Mouse (Mus musculus) CH12F3 (cell line): ENCODE measurements around the gene Nlrp6.
"Not testable (repeated sequence)": the region's sequence is repeated elsewhere in the genome, so short reads cannot be mapped to it uniquely, and the experiment has no call there.

Experiments
- in situ Hi-C: fragments of 300-500 bp; cut with MboI; formaldehyde crosslinking; loops from 2 replicates; pipeline ENCODE4 v1.14.3; 2020; ENCODE audit warnings: low sequenced_read_pairs

Nlrp6 gene

GRCm38 (mm10) chr7:140920418-140921029 lies at the start of gene Nlrp6:
Gene Nlrp6, plus strand, starts transcription at chr7:140920902.
- in situ Hi-C loops, result no loop called here

DNA sequence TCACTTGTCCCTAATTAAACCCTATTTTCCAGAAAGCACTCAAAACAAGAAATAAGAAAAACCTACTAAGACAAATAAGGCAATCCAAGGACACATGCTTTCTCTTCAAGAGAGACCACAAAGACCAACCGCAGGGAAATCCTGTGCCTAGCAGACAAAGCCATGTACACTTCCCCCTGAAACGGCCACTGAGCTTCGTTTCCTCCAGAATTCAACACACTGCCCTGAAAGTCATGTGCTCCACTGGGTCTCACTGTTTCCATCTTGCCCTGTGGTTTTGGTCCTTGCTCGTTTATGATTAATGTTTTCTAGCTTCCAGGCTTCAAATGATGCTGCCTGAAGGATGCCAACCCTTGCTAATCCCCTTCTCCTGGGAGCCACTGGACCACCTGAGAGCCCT lies 46.5 kb upstream of the Nlrp6 start:
- in situ Hi-C loops, result no loop called here

DNA sequence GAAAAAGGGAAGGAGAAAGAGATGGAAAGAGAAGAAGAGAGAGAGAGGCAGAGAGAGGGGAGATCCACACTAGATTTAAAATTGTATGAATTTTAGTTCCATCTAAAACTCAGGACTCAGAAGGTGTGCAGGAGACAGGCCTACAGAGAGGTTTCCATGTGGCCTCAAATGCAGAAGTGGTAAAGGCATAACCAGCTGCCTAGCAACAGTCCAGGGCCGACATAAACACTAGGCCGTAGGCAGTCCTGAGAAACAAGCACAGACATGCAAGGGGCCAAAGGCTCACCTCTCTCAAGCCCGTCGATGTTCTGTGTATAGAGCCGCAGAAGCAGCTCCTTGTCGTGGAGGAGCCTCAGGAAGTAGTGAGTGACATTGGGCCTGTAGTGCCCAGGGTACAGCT lies 43.3 kb upstream of the Nlrp6 start:
- in situ Hi-C loops, result no loop called here

- in situ Hi-C loops, result no loop called here
These were observed 41.3 kb upstream of the Nlrp6 start for GRCm38 (mm10) chr7:140879355-140879754.

DNA sequence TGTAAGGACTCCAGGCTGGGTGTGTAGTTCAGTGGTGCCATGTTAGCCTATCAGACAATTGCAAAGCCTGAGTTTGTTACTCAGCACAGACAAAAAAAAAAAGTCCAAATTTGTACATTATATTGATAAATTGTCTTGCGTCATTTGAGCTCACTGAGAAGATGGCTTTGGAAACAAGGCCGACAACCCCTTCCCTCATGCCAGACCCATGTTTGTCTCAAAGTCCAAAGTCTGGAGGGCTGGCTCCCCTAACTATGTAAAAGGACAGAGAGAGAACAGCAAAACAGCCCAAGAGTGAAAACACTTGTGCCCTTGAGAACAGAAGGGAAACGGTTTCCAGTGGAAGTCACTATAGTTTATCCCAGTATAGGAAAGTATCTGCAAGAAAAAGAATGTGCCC lies 40.3 kb upstream of the Nlrp6 start:
- in situ Hi-C loops, result no loop called here

- in situ Hi-C loops, result no loop called here
These were observed 39.7 kb upstream of the Nlrp6 start for GRCm38 (mm10) chr7:140880865-140881515.

DNA sequence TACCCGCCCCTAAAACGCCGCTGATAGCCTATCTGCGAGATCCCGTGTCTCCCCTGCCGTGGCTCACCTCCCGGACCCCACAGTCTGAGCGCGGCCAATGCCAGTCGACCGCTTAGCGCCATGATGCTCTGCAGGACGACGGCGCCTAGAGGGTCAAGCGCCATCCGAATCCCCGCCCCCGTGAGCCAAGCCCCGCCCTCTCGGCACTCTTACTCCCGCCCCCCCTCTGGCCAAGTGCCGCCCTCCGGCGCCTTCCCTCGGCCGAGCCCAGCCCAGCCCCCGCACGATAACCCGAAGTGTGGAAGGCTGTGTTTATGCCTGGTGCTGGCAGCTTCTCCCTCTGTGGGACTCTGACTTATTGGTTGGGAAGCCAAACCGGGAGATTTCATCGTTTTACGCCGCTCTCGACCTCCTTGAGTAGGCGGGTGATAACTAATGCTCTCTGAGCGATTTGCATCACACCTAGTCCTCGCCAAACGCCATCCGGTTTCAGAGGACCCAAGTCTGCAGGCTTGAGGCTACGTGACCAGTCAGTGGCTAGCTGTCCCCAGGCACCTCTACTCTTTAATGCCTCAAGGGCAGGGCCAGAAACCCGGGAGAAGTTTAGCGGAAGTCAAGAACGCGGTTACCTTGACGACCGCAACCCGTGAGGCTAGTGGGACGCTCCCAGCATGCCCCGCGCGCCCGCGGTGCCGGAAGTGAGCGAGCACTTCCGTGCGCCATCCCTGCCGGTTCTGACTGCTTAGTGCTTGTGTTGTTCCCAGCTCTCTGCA lies 38.8 kb upstream of the Nlrp6 start, which contains the start of the genes Psmd13 and Sirt3:
Psmd13 (plus strand) TSS at position 273 of the 773 bp plus-strand sequence.
Sirt3 (minus strand) TSS at position 614 of the 773 bp plus-strand sequence.
- in situ Hi-C loops, result no loop called here

GRCm38 (mm10) chr7:140882469-140882803 lies 38.3 kb upstream of the Nlrp6 start:
- in situ Hi-C loops, result no loop called here

DNA sequence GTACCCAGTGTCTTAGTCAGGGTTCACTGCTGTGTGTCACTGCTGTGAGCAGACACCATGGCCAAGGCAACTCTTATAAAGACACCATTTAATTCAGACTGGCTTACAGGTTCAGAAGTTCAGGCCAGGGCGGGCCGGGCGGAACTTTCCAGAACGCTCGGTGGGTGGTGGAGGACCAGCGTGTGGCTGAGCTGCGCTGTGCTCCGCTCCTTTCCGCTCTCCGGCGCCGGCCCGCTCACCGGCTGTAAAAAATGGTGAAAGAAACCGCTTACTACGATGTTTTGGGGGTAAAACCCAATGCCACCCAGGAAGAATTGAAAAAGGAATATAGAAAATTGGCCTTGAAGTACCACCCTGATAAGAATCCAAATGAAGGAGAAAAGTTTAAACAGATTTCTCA lies 30.1 kb upstream of the Nlrp6 start:
- in situ Hi-C loops, result not testable (repeated sequence)

GRCm38 (mm10) chr7:140894031-140894430 lies 26.7 kb upstream of the Nlrp6 start:
- in situ Hi-C loops, result no loop called here

GRCm38 (mm10) chr7:140894611-140895010 lies 26.1 kb upstream of the Nlrp6 start:
- in situ Hi-C loops, result no loop called here

- in situ Hi-C loops, result no loop called here
These were observed 22.8 kb upstream of the Nlrp6 start for GRCm38 (mm10) chr7:140897863-140898262.

DNA sequence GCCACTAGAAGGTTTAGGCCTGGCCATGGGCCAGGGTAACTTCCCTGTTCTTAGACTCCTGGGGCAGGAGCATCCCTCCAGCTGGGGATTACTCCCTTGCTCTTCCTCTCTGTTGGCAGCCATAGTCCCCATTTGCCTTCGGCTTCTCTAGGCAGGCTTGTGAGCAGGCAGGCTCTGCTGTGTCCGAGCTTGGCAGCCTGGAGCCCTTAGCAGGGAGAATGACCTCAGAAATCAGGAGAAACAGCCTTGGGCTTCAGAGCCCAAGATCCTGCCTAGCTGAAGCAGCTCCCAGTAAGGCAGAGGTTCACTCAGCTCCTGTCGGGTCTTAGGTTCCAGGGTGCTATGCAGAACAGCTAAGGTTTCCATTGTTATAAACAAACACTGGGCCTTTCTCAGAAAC lies 21.6 kb upstream of the Nlrp6 start:
- in situ Hi-C loops, result no loop called here

DNA sequence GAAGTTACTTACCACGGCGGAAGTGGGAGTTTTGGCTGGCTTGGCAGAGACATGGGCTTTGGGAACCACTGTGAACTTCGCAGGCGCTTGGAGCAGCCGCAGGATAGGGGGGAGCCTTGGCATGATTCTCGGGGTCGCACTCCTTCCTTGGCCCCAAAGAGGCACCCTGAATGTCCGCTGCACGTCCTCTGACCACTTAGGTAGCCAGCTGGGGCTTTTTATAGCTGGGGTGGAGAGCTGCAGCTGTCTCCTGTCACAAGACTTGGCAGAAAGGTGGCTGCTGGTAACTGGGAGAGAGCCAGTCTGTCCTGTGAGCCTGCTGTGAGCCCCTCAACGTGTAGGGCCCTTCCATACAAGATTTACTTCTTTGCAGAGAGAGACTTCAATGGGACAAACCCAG lies 20.5 kb upstream of the Nlrp6 start, which contains the start of gene Cox8b:
Cox8b (minus strand) TSS at position 227 of the 400 bp plus-strand sequence.
- in situ Hi-C loops, result loop anchor here (5.0 kb wide), 1 partner anchor 58 kb away; no protein-coding TSS in a partner anchor

- in situ Hi-C loops, result loop anchor here (5.0 kb wide), 1 partner anchor 60 kb away; no protein-coding TSS in a partner anchor
These were observed 18.4 kb upstream of the Nlrp6 start for GRCm38 (mm10) chr7:140902036-140902875.

DNA sequence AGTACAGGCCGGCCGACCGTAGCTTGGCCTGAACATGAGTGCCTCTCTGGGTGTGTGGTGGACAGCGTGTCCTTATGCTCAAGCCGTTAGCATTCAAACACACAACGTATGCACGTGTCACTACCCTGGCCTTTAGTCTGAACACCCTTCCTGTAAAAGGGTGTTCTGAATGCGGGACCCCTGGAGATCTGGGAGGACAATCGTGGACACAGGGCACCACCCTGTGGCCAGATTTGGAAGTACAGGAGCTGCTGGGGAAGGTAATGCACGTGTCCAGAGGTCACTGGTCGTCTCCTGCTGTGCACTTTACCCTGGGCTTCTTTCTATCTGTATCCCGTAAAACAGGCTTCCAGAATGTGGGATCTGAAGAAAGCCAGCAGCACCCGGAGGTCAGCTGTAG lies 17.5 kb upstream of the Nlrp6 start:
- in situ Hi-C loops, result loop anchor here (5.0 kb wide), 1 partner anchor 61 kb away; no protein-coding TSS in a partner anchor

DNA sequence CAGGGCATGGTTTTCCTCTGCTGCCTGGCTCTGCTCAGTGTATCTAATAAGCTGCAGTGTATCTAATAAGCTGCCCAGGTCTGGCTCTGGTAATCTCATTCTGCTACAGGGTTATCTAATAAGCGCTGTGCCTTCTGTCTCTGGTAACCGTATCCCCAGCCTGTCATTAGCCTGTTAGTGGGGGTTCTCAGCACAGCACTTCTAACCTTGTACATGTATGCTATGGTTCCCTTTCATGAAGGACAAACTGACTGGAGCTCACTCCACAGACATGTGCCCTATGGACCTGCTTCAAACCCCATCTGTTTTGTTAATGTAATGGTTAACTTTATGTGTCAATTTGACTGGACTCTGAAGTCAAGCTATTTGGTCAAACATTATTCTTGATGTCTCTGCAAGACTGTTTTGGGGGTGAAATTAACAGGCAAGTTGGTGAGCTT lies 15.0 kb upstream of the Nlrp6 start:
- in situ Hi-C loops, result no loop called here

DNA sequence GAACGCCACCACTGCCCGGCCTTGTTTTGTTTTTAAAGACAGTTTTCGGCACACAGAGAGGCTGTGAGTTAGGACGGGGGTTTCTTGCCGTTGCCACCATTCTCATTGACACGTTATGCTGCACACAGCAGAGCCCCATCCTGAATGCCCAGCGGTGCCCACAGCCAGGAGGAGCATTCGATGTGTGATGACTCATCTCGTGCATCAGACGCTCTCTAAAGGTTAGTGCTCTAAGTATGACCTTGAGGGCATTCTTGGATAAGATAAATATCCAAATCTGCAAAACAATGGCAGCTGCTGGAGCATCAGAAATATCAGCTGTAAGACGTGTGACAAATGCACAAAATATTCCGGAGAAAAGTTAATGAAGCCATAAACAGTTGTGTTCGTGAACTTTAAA lies 13.6 kb upstream of the Nlrp6 start:
- in situ Hi-C loops, result no loop called here

DNA sequence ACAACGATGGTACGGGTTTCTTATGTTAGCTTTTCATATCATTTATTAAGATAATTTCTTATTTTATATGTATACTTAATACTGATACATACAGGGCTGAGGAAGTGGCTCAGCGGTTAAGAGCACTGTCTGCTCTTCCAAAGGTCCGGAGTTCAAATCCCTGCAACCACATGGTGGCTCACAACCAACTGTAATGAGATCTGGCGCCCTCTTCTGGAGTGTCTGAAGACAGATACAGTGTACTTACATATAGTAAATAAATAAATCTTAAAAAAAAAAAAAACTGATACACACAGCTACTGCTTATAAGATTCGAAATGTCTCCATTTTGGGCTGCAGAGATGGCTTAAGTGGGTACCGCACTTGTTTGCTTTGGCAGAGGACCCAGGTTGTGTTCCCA lies 13.0 kb upstream of the Nlrp6 start:
- in situ Hi-C loops, result no loop called here

DNA sequence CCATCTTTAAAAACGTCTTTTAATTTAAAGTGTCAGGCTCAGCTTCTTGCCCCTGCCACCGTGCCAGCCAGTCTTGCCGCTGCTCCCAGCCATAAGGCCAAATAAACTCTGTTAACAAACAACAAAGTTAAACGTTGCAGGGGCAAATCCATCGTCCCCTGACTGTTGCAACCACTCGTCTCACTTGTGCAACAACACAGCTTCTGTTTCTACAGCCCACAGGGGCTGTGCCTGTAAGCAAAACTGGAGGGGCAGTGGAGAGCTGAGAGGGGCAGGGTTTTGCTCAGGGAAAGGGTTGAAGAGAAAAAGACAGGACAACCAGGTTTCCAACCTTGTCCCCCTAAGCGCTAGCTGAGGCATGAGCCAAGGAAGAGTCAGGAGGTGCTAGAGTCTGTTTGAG lies 12.5 kb upstream of the Nlrp6 start:
- in situ Hi-C loops, result no loop called here

- in situ Hi-C loops, result no loop called here
These were observed 12.0 kb upstream of the Nlrp6 start for GRCm38 (mm10) chr7:140908634-140909107.
